Mouse (Mus musculus): ENCODE results near the gene Cd160. TPM values are rescaled to one million over a fixed set of nuclear protein-coding genes. Genes with fewer than 3 reads are reported as not detected.

The Cd160 gene
- total RNA-seq, 2 experiments from 2014 or later: not detected

DNA sequence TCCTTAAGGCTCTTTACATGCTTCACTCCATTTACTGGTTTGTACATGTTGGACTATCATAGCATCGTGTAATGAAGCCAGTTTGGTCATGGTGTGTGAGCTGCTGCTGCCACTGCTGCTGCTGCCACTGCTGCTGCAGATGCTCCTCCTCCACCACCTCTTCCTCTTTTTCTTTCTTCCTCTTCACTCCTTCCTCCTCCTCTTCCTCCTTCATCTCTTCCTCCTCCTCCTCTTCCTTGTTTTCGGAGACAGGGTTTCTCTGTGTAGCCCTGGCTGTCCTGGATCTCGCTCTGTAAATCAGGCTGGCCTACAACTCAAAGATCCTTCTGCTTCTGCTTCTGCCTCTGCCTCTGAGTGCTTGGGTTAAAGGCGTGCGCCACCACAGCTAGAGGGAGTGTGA lies 59.2 kb downstream of the Cd160 start:
- no peak for DNase-seq (ENCODE audit: low spot score in 2 of 2)

DNA sequence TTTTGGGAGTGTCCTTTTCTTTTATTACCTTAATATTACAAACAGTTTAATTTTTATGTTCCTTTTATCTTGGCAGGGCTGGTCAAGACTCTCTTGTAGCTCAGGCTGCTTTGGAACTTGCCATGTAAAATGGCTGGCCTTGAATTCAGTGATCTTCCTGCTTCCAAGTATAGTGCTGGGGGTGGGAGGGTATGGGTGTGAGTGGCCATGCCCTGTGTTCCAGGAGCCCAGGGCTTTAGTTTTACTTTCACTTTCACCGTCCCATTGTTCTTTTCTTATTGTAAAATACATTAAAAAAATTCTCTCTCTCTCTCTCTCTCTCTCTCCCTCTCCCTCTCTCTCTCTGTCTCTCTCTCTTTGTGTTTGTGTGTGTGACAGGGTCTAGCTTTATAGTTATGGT lies 64.6 kb downstream of the Cd160 start:
- DNase-seq (ENCODE audit: low spot score in 2 of 2): no peak

DNA sequence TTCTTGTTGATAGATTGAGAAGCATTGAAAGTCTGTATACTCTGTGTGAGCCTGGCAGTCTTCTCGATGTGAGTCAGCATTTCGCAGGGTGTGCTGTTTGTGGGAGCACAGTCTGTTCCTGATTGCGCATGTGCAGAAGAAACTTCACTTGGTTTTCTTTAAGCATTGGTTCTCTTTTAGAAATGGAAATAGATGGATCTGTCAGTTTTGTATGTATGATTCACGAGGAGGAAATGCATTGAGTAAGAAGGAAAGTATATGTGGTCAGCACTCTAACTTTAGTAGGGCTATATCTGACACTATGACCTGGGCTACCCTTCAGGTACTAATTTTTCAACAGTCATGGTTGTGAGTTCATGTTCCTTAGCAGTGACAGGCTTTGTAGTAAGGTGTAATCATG lies 69.5 kb downstream of the Cd160 start:
- DNase-seq (ENCODE audit: low spot score in 2 of 2): peak; percentile 9 to 65

DNA sequence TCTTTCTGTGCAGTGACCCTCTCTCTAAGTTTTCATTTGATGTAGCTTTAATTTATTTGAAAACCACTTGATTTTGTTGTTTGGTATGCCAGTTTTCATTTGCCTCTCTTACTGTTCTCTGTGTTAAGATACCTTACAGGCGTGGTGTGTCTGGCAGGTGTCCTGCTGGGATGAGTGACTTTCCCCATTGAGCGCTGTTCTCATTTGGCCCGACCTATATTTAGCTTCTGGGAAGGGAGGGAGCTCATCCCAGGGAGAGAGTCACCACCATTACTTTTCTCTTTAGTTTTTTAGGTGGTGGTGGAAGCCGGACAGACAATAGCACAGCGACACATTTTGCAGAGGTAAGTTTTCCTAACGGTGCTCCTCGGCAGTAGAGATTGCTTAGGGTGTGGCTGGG lies 71.5 kb downstream of the Cd160 start:
- DNase-seq (ENCODE audit: low spot score in 2 of 2): no peak

DNA sequence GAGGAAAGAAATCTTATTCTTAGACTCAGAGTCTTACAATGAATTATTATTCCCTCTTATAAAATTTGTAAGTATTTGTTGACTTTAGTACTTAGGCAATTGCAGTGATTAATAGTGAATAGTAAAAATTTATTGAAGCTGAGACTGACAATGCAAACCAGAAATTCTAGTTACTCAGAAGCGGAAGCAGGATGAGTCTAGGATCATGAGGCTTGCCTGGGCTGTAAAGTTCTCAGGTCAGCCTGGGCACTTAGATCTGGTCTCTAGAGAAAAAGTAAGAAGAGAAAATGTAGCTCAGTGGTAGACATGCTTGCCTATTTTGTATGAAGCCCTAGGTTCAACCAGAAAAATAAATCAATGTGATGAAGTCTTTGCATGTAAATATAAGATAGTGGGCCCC lies 73.2 kb downstream of the Cd160 start:
- DNase-seq (ENCODE audit: low spot score in 2 of 2): no peak

Other genes with a start within 250 kb of the Cd160 start
- gene Polr3gl, start 235.2 kb downstream of the Cd160 start, total RNA-seq (2021): 10 to 100 TPM; 28.7 to 31.6 TPM
- 10 to 100 TPM; 55.7 to 56.8 TPM for gene Ankrd34a, start 232.7 kb downstream of the Cd160 start, total RNA-seq (2021)
- 10 to 100 TPM; 30.9 to 33.0 TPM for gene Lix1l, start 228.2 kb downstream of the Cd160 start, total RNA-seq (2021)
- 10 to 100 TPM; 48.7 to 52.2 TPM for gene Rbm8a, start 199.4 kb downstream of the Cd160 start, total RNA-seq (2021)
- gene Pex11b, start 194.0 kb downstream of the Cd160 start, total RNA-seq (2021): 10 to 100 TPM; 53.0 to 54.2 TPM
- under 1 TPM; 0.66 to 0.74 TPM for gene Gm42957, start 193.9 kb downstream of the Cd160 start, total RNA-seq (2021)
- 1 to 10 TPM; 2.3 to 3.1 TPM for gene Itga10, start 183.8 kb downstream of the Cd160 start, total RNA-seq (2021)
- 1 to 10 TPM; 5.5 to 6.9 TPM for gene Ankrd35, start 159.2 kb downstream of the Cd160 start, total RNA-seq (2021)
- 10 to 100 TPM; 28.9 to 31.5 TPM for gene Pias3, start 133.0 kb downstream of the Cd160 start, total RNA-seq (2021)
- gene Nudt17, start 120.8 kb downstream of the Cd160 start, total RNA-seq (2021): 10 to 100 TPM; 11.4 to 17.9 TPM
- gene Polr3c, start 101.7 kb downstream of the Cd160 start, total RNA-seq (2021): 10 to 100 TPM; 20.7 to 22.5 TPM
- gene Rnf115, start 101.7 kb downstream of the Cd160 start, total RNA-seq (2021): 10 to 100 TPM; 61.6 to 62.0 TPM
- gene Pdzk1, start 67 bp downstream of the Cd160 start, total RNA-seq (2021): under 1 TPM; 0.46 to 0.50 TPM
- under 1 TPM; 0.53 to 0.69 TPM for gene Gja5, start 75.3 kb upstream of the Cd160 start, total RNA-seq (2021)
- gene Gpr89, start 76.0 kb upstream of the Cd160 start, total RNA-seq (2021): 10 to 100 TPM; 42.7 to 43.4 TPM
- not detected for gene Gja8, start 96.7 kb upstream of the Cd160 start, total RNA-seq (2021)